Mouse (Mus musculus): ENCODE results near the gene Tmprss4. TPM values are rescaled to one million over a fixed set of nuclear protein-coding genes. Genes with fewer than 3 reads are reported as not detected.

The Tmprss4 gene
- polyA plus RNA-seq, 1 experiment from 2014 or later, result not detected

DNA sequence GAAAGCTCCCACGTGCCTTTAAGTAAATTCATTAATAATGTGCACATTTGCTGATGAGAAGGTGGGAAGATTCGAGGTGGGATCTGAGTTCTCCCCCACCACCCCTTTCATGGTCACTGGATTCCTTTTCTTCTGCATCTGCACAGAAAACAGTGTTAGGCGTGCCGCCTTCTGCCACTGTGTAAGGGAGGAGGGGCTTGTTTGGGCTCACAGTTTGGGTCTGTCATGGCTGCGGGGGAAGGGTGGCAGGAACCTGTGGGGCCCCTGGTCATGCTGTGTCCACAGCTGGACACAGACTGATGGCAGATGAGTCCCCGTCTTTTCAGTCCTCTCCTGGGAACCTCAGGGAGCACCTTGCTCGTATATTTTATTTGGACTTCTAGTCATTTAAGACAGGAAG, 32.9 kb upstream of the Tmprss4 start:
- ATAC-seq (ENCODE audit: low read depth), result no peak
- WGBS, result 48% methylated on average over 7 of the region's 7 CpGs

DNA sequence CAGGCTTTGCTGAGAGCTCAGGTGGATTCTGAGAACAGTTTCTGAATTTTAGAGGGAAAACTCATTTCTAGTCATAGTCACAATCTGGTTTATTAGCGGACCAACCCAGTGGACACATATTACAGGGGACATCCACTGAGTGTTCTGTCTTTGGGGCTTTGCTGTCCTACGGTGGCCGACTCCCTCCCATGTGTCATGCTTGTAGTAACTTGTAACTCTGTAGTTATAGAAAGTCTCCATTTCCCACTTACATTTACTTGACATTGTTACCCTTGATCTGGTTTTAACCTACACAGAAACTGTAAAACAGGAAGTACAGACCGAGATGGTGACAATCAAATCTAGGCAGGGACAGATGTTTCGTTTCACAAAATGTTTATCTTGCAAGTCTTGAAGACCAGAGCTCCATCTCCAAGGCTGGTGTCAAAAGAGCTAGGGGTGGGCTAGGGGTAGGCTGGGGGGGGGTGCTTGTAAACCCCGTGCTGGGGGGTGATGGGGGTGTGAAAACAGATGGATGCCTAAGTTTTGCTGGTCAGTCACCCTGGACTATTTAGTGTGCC, 31.9 kb upstream of the Tmprss4 start:
- no peak overlapping the region for H3K4me3 ChIP-seq (ENCODE audit: low read depth, low read length)
- no peak overlapping the region for H3K9ac ChIP-seq (replicated peaks; ENCODE audit: low read depth, low read length)
- no peaks in the 10 kb centered on the region for H3K9me3 ChIP-seq (ENCODE audit: control insufficient read depth, low read length)
- H3K27me3 ChIP-seq (ENCODE audit: control insufficient read depth, insufficient read depth, low read length), result no peaks in the 10 kb centered on the region
- no peaks in the 10 kb centered on the region for H3K4me1 ChIP-seq (ENCODE audit: control insufficient read depth, insufficient read depth, low read length)
- no peak for ATAC-seq (ENCODE audit: low read depth)
- no peak overlapping the region for H3K4me2 ChIP-seq (ENCODE audit: low read depth, low read length)
- WGBS, result 84% methylated on average over 6 of the region's 6 CpGs
- H3K27ac ChIP-seq (ENCODE audit: low read depth, low read length), result no peak overlapping the region
- H3K36me3 ChIP-seq (ENCODE audit: control insufficient read depth, insufficient read depth, low read length), result no peaks in the 10 kb centered on the region

More for the DNA sequence above, 32.9 kb upstream of the Tmprss4 start:
- Histone ChIP-seq H3K4me1 (ENCODE audit: control insufficient read depth, insufficient read depth, low read length) (no peaks in the 10 kb centered on the region), H3K36me3 (ENCODE audit: control insufficient read depth, insufficient read depth, low read length) (no peaks in the 10 kb centered on the region), H3K27me3 (ENCODE audit: control insufficient read depth, insufficient read depth, low read length) (no peaks in the 10 kb centered on the region), H3K4me2 (ENCODE audit: low read depth, low read length) (no peak overlapping the region), H3K27ac (ENCODE audit: low read depth, low read length) (no peak overlapping the region), H3K9me3 (ENCODE audit: control insufficient read depth, low read length) (no peaks in the 10 kb centered on the region), H3K9ac (replicated peaks; ENCODE audit: low read depth, low read length) (no peak overlapping the region), H3K4me3 (ENCODE audit: low read depth, low read length) (no peak overlapping the region)

DNA sequence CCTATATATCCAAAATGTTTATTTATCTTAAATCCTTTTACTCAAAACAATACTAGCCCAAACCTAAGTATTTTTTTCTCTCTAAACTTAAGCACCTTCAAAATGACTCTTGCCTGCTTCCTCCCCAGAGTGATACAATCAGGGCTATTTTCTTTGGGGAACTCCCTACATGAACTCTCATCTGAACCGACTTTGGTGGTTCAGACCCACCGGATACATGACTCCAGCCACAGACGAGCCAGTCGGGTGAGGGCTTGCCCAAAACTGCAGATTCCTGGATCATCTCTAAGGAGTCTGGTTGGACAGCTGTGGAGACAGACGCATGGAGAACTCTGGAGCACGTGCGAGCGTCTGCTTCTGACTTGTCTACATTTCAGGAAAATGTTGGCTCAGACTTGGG, 25.5 kb upstream of the Tmprss4 start:
- Histone ChIP-seq H3K4me2 (ENCODE audit: low read depth, low read length) (no peak overlapping the region), H3K36me3 (ENCODE audit: control insufficient read depth, insufficient read depth, low read length) (no peaks in the 10 kb centered on the region), H3K9me3 (ENCODE audit: control insufficient read depth, low read length) (no peaks in the 10 kb centered on the region), H3K27ac (ENCODE audit: low read depth, low read length) (no peak overlapping the region), H3K27me3 (ENCODE audit: control insufficient read depth, insufficient read depth, low read length) (no peaks in the 10 kb centered on the region), H3K9ac (replicated peaks; ENCODE audit: low read depth, low read length) (no peak overlapping the region), H3K4me3 (ENCODE audit: low read depth, low read length) (no peak overlapping the region), H3K4me1 (ENCODE audit: control insufficient read depth, insufficient read depth, low read length) (no peaks in the 10 kb centered on the region)
- ATAC-seq (ENCODE audit: low read depth), result no peak
- 86% methylated on average over 8 of the region's 8 CpGs for WGBS

DNA sequence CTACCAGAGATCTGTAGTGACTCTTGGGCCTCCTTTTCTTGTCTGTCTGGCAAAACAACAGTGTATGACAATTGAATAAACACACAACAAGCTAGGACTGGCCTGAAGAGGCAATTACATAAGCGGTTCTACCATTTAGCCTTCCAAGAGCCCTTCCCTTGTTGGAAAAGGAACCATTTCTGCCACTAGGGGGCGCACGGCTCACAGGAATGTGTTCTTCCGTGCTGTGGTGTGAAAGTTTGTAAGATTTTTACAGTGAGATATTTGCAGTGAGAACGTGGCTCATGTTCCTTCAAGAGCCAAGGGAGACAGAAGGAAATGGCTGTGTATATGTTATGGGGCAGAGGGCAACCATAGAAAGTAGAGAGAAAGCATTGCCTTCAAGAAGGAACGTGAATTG, 17.7 kb upstream of the Tmprss4 start:
- 19% methylated on average over 6 of the region's 6 CpGs for WGBS
- Histone ChIP-seq H3K4me3 (ENCODE audit: low read depth, low read length) (no peak overlapping the region), H3K4me1 (ENCODE audit: control insufficient read depth, insufficient read depth, low read length) (no peaks in the 10 kb centered on the region), H3K27me3 (ENCODE audit: control insufficient read depth, insufficient read depth, low read length) (no peaks in the 10 kb centered on the region), H3K36me3 (ENCODE audit: control insufficient read depth, insufficient read depth, low read length) (no peaks in the 10 kb centered on the region), H3K9ac (replicated peaks; ENCODE audit: low read depth, low read length) (no peak overlapping the region), H3K9me3 (ENCODE audit: control insufficient read depth, low read length) (no peaks in the 10 kb centered on the region), H3K27ac (ENCODE audit: low read depth, low read length) (no peak overlapping the region), H3K4me2 (ENCODE audit: low read depth, low read length) (no peak overlapping the region)
- ATAC-seq (ENCODE audit: low read depth), result no peak; the same call in 1 of the 2 replicates

DNA sequence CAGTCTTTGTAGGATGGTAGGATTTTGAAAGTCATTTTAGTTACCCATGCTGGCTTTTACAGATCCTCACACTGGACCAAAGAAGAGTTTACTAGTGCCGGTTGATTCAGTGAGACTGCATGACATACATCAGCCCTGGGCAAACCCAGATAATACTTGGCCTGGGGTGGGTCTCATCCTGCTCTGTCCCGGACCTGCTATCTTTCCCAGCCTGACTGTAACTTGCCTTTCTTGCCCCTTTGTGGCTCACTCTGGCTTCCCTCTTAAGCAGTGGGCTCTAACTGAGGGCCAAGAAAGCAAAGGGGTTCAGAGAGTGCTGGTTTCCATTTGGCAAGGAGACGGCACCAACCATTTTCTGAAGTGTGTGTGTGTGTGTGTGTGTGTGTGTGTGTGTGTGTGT, 15.8 kb upstream of the Tmprss4 start:
- no peaks in the 10 kb centered on the region for H3K27me3 ChIP-seq (ENCODE audit: control insufficient read depth, insufficient read depth, low read length)
- ATAC-seq (ENCODE audit: low read depth), result no peak
- 87% methylated on average over 3 of the region's 3 CpGs for WGBS
- no peak overlapping the region for H3K9ac ChIP-seq (replicated peaks; ENCODE audit: low read depth, low read length)
- H3K4me1 ChIP-seq (ENCODE audit: control insufficient read depth, insufficient read depth, low read length), result no peaks in the 10 kb centered on the region
- H3K4me2 ChIP-seq (ENCODE audit: low read depth, low read length), result no peak overlapping the region
- no peak overlapping the region for H3K27ac ChIP-seq (ENCODE audit: low read depth, low read length)
- H3K9me3 ChIP-seq (ENCODE audit: control insufficient read depth, low read length), result no peaks in the 10 kb centered on the region
- no peak overlapping the region for H3K4me3 ChIP-seq (ENCODE audit: low read depth, low read length)
- H3K36me3 ChIP-seq (ENCODE audit: control insufficient read depth, insufficient read depth, low read length), result no peaks in the 10 kb centered on the region

DNA sequence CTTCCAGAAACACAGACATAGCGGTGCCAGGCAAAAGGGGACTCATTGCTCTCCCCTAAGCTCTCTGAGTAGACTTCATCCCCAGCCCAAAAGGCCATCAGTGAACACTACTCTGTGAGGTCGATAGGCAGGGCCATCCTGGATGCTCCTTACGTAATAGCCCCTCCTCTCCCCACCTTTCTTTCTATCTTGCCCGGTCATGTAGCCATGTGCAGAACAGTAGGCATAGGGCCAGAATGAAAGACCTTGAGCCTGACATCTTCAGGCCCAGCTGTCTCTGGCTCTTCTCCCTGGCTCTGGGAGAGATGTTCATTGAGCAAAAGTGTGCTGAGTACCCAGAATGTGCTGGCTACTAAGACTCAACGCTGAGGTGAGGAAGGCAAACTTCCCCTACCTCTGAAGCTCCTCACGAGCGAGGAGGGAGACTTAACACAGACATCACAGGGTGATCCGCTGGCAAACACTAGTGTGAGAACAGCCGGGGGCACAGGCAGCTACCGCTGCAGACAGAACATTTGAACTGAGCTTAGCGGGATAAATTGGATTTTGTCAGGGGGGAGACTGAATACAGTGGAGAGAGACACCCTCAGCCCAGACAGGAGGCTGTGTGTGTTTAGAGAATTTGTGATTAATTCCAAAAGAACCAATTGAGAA, 11.8 kb upstream of the Tmprss4 start:
- ATAC-seq (ENCODE audit: low read depth), result no peak
- no peaks in the 10 kb centered on the region for H3K27me3 ChIP-seq (ENCODE audit: control insufficient read depth, insufficient read depth, low read length)
- no peaks in the 10 kb centered on the region for H3K9me3 ChIP-seq (ENCODE audit: control insufficient read depth, low read length)
- no peak overlapping the region for H3K27ac ChIP-seq (ENCODE audit: low read depth, low read length)
- H3K9ac ChIP-seq (replicated peaks; ENCODE audit: low read depth, low read length), result no peak overlapping the region
- H3K4me2 ChIP-seq (ENCODE audit: low read depth, low read length), result no peak overlapping the region
- no peak overlapping the region for H3K4me3 ChIP-seq (ENCODE audit: low read depth, low read length)
- H3K36me3 ChIP-seq (ENCODE audit: control insufficient read depth, insufficient read depth, low read length), result no peaks in the 10 kb centered on the region
- 71% methylated on average over 11 of the region's 11 CpGs for WGBS
- no peaks in the 10 kb centered on the region for H3K4me1 ChIP-seq (ENCODE audit: control insufficient read depth, insufficient read depth, low read length)

DNA sequence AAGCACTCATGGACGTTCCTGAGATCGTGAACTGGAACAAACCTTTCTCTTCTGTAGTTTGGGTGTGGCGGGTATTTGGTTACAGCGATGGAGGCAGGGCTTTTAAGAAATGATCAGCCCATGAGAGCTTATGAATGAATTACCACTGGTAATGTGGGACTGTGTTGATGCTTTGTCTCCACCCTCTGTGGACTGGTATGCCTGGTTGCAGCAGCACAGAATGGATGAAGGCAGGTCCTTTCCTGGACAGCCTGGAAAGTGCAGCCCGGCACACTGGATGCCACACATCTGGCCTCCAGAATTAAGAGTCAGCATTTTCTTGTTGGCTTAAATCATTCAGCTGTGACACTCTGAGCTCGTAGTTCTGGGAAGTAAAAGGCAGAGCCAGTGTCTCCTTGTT, 8.1 kb upstream of the Tmprss4 start:
- Histone ChIP-seq H3K27ac (ENCODE audit: low read depth, low read length) (no peak overlapping the region), H3K9me3 (ENCODE audit: control insufficient read depth, low read length) (no peaks in the 10 kb centered on the region), H3K9ac (replicated peaks; ENCODE audit: low read depth, low read length) (no peak overlapping the region), H3K4me2 (ENCODE audit: low read depth, low read length) (no peak overlapping the region), H3K27me3 (ENCODE audit: control insufficient read depth, insufficient read depth, low read length) (no peaks in the 10 kb centered on the region), H3K4me1 (ENCODE audit: control insufficient read depth, insufficient read depth, low read length) (no peaks in the 10 kb centered on the region), H3K36me3 (ENCODE audit: control insufficient read depth, insufficient read depth, low read length) (no peaks in the 10 kb centered on the region), H3K4me3 (ENCODE audit: low read depth, low read length) (no peak overlapping the region)
- WGBS, result 76% methylated on average over 6 of the region's 6 CpGs
- no peak for ATAC-seq (ENCODE audit: low read depth)

DNA sequence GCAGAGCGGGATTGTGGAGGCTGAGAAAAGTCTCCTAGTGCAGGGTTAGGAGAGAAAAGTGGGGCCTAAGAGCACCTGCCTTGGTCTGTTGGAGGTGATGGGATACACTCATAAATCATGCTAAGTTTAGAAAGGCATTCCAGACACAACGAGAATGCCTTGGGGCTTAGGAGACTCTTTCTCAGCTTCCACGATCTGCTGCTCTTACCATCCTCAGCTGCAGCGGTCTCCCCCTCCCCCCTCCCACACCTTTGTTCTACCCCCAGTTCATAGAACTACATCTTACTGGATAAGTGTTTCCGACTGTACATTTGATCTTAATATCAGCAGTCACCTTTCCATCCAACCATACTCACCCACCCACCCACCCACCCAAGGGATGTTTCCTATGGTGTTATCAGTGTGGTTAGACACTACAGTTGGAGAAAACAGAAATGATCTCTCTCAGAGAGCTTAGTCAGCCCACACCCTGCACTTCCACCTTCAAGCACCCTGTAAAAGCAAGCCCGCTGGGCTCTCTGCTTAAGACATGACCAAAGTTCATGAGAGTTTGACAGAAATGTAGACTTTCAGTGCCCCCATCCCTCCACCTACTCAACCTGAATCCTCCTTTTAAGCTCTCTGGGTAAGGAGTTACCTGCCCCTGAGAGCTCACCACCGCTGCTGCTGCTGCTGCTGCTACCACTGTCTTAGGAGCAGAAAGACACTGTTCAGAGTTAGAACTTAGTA, 3.3 kb upstream of the Tmprss4 start:
- Histone ChIP-seq H3K9me3 (ENCODE audit: control insufficient read depth, low read length) (no peaks in the 10 kb centered on the region), H3K4me3 (ENCODE audit: low read depth, low read length) (no peak overlapping the region), H3K27me3 (ENCODE audit: control insufficient read depth, insufficient read depth, low read length) (no peaks in the 10 kb centered on the region), H3K4me2 (ENCODE audit: low read depth, low read length) (no peak overlapping the region), H3K36me3 (ENCODE audit: control insufficient read depth, insufficient read depth, low read length) (no peaks in the 10 kb centered on the region), H3K27ac (ENCODE audit: low read depth, low read length) (no peak overlapping the region), H3K4me1 (ENCODE audit: control insufficient read depth, insufficient read depth, low read length) (no peaks in the 10 kb centered on the region), H3K9ac (replicated peaks; ENCODE audit: low read depth, low read length) (no peak overlapping the region)
- 78% methylated on average over 7 of the region's 7 CpGs for WGBS
- no peak for ATAC-seq (ENCODE audit: low read depth)

DNA sequence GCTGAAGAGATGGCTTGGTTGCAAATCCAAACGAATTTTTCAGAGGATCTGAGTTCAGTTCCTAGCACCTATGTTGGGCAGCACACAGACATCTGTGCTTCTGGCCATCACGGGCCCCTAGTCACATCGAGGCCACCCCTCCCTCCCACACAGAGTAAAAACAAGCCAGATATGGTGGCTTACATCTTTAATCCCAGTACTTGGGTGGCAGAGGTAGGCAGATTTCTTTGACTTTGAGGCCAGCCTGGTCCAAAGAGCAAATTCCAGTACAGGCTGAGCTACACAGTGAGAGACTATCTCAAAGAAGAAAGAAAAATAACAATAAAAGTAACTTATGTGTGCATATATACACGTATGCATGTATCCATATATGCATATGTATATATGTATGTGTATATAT, 2.2 kb upstream of the Tmprss4 start:
- Histone ChIP-seq H3K9me3 (ENCODE audit: control insufficient read depth, low read length) (no peaks in the 10 kb centered on the region), H3K27ac (ENCODE audit: low read depth, low read length) (no peak overlapping the region), H3K4me1 (ENCODE audit: control insufficient read depth, insufficient read depth, low read length) (no peaks in the 10 kb centered on the region), H3K36me3 (ENCODE audit: control insufficient read depth, insufficient read depth, low read length) (no peaks in the 10 kb centered on the region), H3K9ac (replicated peaks; ENCODE audit: low read depth, low read length) (no peak overlapping the region), H3K4me2 (ENCODE audit: low read depth, low read length) (no peak overlapping the region), H3K4me3 (ENCODE audit: low read depth, low read length) (no peak overlapping the region), H3K27me3 (ENCODE audit: control insufficient read depth, insufficient read depth, low read length) (no peaks in the 10 kb centered on the region)
- no peak for ATAC-seq (ENCODE audit: low read depth)
- 70% methylated on average over 4 of the region's 4 CpGs for WGBS
